Mouse (Mus musculus) right cerebral cortex, postnatal 4 days (tissue): ENCODE results near the gene Zbtb32.

ENCODE experiments used
- DNase-seq: peaks from one replicate; pipeline ENCODE4 v3.0.0-alpha.2; 2022

Zbtb32 gene

GRCm38 (mm10) chr7:30564970-30565571 lies 33.6 kb downstream of the Zbtb32 start, which contains the start of gene Igflr1:
Igflr1 (plus strand) TSS chr7:30565427.
- DNase-seq = no peak

DNA sequence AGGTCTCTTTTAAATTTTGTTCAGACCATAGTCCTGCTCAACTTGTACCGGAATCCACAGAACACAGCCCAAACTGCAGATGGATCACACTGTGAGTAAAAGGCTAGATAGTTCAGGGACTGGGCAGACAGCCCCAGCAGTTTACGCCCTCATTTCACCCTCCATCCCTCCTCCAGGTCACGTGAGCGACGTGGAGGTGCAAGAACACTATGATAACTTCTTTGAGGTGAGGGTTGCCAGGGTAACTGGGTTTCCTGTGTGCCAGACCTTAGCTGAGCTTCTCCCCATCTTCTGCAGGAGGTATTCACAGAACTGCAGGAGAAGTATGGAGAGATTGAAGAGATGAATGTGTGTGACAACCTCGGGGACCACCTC lies 34.8 kb downstream of the Zbtb32 start:
- no peak for DNase-seq

GRCm38 (mm10) chr7:30563117-30563905 lies 35.4 kb downstream of the Zbtb32 start, which contains the start of the genes U2af1l4, Gm49396 and Psenen:
U2af1l4 (plus strand) TSS chr7:30563301.
Gm49396 (plus strand) TSS chr7:30563344.
Psenen (minus strand) TSS chr7:30563627.
- peak; percentile 96 for DNase-seq

DNA sequence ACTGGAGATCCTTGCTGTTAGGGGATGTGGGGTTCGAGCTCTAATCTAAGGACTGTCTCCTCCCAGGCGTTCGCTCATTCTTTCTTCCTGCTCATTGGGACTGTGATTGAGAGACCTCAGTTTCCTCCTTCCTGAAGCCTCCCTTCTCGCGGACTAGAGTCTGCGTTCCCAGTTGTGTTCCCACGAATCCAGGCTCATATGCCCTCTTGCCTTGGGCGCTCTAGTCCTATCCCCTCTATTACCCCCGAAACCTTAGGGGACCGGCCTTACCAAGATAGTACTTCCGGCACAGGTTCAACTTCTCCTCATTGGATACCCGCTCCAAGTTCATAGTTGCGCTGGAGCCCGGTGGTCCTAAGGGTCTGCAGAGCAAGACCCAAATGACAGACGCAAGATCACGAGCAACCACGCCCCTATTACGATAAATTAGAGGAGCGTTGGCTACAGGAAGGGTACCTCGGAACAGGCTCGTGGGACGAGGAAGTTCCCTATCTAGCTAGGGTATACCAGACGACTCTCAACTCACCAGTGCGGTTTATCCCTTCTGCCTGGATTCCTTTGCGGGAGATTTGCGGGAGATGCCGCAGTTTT lies 36.1 kb downstream of the Zbtb32 start:
- no peak for DNase-seq

GRCm38 (mm10) chr7:30560296-30560695 lies 38.4 kb downstream of the Zbtb32 start:
- no peak for DNase-seq

DNA sequence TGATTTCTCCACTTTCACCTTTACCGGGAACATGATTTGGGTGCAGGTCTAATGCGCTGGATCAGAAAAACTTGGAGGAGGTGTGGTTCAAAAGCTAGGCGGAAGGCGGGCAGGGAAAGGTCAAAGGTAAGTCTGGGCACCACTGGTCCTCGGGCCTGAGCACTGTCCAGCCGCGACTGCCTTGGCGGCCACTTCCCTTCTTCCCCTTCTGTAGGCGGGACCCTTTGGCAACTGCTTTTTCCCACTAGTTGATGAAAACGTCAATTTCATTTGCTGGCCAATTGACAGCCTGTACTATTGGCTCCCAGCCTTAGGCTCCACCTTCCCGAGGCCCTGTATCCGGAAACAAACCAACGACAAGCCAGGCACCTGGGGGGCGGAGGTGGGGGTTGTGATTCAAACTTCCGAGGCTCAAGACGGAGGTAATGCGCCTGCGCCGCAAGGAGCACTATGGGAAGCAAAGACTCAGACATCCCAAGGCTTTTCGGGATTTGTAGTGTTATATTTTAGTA lies 39.2 kb downstream of the Zbtb32 start, which contains the start of gene Lin37:
Lin37 (minus strand) TSS at position 396 of the 512 bp plus-strand sequence.
- DNase-seq = peak; percentile 91

- no peak for DNase-seq
Observed at GRCm38 (mm10) chr7:30558656-30559442, 39.9 kb downstream of the Zbtb32 start.

- DNase-seq = no peak
Observed at GRCm38 (mm10) chr7:30557901-30558514, 40.7 kb downstream of the Zbtb32 start.

- no peak for DNase-seq
Observed at GRCm38 (mm10) chr7:30556894-30557536, 41.7 kb downstream of the Zbtb32 start.

GRCm38 (mm10) chr7:30553810-30554584 lies 44.7 kb downstream of the Zbtb32 start:
- DNase-seq = no peak

DNA sequence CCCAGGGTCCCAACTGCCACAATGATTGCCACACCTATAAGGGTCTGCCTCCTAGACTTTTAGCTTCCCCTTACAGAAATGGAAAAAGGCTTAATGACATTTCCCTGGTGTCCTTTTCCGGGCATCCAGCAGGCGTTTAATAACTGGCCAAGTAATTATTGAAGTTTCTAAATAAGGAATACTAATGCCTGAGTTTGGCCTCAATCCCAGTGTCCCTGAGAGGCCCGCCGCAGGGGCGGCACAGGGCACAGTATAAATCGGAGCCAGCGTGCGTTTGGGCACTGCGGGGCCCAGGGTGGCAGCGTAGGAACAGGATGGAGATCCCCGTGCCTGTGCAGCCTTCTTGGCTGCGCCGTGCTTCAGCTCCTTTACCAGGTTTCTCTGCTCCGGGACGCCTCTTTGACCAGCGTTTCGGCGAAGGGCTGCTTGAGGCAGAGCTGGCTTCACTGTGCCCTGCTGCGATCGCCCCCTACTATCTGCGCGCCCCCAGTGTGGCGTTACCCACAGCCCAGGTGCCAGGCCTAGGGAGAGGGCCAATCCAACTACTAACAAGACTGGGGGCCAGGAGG lies 45.6 kb downstream of the Zbtb32 start:
- no peak for DNase-seq

GRCm38 (mm10) chr7:30552102-30553020 lies 46.3 kb downstream of the Zbtb32 start, which contains the start of the genes Hspb6 and Proser3:
Hspb6 (plus strand) TSS chr7:30552178.
Proser3 (minus strand) TSS chr7:30552299.
- peak; percentile 95 for DNase-seq

DNA sequence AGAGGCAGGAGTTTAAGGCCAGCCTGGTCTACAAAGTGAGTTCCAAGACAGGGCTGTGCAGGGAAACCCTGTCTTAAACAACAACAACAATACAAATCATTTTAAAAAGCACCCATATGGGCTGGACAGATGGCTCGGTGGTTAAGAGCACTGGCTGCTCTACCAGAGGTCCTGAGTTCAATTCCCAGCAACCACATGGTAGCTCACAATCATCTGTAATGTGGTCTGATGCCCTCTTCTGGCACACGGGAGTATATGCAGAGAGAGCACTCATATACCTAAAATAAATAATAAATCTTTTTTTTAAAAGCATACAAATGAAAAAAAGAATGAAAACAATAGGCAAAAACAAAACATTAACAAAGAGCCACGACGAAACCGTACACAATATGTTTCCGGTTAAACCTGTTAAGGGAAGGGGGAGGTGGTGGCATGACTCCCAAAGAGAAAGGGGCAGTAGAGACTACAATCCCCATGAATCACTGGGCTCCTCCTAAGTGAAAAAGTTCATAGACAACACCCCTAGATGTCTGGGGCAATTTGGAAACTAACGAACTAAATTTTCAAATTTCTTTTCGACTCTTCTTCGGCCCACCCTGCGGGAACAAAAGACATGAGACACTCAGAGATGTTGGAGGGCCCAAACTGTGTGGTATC lies 47.1 kb downstream of the Zbtb32 start:
- DNase-seq = no peak

GRCm38 (mm10) chr7:30550603-30551002 lies 48.1 kb downstream of the Zbtb32 start:
- no peak for DNase-seq

- DNase-seq = no peak
Observed at GRCm38 (mm10) chr7:30549880-30550279, 48.8 kb downstream of the Zbtb32 start.

GRCm38 (mm10) chr7:30544327-30544726 lies 54.4 kb downstream of the Zbtb32 start:
- DNase-seq = no peak

GRCm38 (mm10) chr7:30540572-30540971 lies 58.1 kb downstream of the Zbtb32 start:
- no peak for DNase-seq
